Mouse (Mus musculus): Measurements from ENCODE around the gene Sh2d3c.

- TF ChIP-seq GATA1 (IDR thresholded peaks at IDR 0.05; ENCODE audit: borderline replicate concordance, low read length): no peak
- no peak for TF ChIP-seq FLI1 (IDR thresholded peaks at IDR 0.05; ENCODE audit: low read length)
Measured at GRCm38 (mm10) chr2:32732695-32733094, 11.8 kb downstream of the Sh2d3c start.

Measured in megakaryocyte, embryonic 14.5 days (primary cell).